Mouse (Mus musculus) bone marrow macrophage, adult 2 months (primary cell): Measurements from ENCODE around the gene Dpp6. TPM values are rescaled to one million over a fixed set of nuclear protein-coding genes. Genes with fewer than 3 reads are reported as not detected.

Experiments used
- H3K27ac ChIP-seq: 2 replicates; pipeline ENCODE4 v1.5.1; 2012; ENCODE audit warnings: low read depth, low read length; ENCODE audit not compliant: insufficient read depth
- H3K4me1 ChIP-seq: 2 replicates; pipeline ENCODE4 v1.6.1; 2012; ENCODE audit warnings: low read length; ENCODE audit not compliant: control insufficient read depth, insufficient read depth
- H3K4me3 ChIP-seq: 2 replicates; pipeline ENCODE4 v1.5.1; 2012; ENCODE audit warnings: mild to moderate bottlenecking, low read length, moderate library complexity; ENCODE audit not compliant: insufficient read depth
- CTCF ChIP-seq: IDR thresholded peaks from 2 replicates; pipeline ENCODE4 v1.5.1; 2012; ENCODE audit warnings: low read depth, mild to moderate bottlenecking, low read length, moderate library complexity
- POLR2A ChIP-seq: IDR thresholded peaks from 2 replicates; pipeline ENCODE4 v1.6.1; 2012; ENCODE audit warnings: mild to moderate bottlenecking, low read depth, low read length, borderline replicate concordance
- polyA plus RNA-seq: library from polyadenylated mRNA; stranded (reverse); fragments of >200 nt; gene quantifications from 2 replicates; pipeline ENCODE4 v1.2.4, GENCODE M21; 2012; ENCODE audit not compliant: missing spikeins, insufficient read depth, insufficient read length

The Dpp6 gene
- polyA plus RNA-seq, 1 experiment = not detected

DNA sequence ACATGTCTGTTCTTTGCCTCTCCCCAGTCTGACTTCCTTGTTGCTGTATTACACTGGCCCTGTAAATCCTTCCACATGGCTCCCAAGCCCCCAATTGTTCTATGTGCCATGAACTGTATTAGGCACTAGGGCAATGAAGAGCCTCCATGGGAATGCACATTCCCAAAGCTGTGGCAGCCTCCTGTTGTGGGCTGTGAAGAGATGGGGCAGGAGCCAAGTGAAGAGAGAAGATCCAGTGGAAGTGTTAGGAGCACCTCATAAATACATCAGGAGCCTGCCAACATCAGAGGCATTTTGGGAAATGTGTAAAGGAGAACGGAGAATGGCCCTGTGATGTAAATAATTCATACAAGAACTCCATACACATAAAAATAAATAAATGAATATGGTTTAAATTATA is 824.9 kb downstream of the Dpp6 start:
- no peak overlapping the region for H3K27ac ChIP-seq
- TF ChIP-seq POLR2A = no peak
- TF ChIP-seq CTCF = no peak
- no peaks in the 10 kb centered on the region for H3K4me1 ChIP-seq
- no peak overlapping the region for H3K4me3 ChIP-seq

DNA sequence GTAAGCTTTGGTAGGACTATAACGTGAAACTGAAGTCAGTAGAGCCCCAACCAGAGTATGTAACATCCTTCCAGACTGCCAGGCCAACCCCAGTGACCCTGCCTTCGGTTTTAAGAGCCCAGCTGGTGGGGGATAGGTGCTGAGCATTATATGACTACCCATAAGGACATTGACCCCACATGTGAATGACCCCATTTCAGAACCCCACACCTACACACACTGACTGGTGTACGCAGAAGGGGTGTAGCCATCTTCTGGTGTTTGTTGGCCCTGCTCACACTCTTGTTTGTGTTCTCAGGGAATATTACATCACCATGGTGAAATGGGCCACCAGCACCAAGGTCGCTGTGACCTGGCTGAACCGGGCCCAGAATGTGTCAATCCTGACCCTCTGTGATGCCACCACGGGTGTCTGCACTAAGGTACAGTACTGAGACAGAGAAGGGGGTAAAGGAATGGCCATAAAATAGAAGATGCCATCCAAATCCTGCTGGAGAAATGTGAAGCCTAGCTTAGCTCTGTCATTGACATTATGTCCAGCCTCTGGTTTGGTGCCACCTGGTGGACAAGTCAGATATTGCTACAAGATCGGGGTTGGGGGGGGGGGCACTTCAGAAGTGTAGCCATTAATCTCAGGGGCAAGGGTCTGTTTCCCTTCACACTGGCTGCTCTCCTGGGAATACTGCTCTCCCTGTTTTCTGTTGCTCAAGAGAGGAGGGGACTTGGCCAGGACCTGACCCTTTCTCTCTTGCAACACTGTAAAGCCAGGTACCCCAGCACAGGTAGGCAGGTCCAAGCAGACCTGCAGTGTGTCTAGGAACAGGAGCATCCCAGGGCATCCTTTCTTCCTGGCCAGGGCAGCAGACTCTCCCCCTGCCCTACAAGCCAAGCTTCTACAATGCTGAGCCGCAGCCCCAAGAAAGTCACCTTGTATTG is 835.1 kb downstream of the Dpp6 start:
- Histone ChIP-seq H3K4me1 (no peaks in the 10 kb centered on the region), H3K4me3 (no peak overlapping the region), H3K27ac (no peak overlapping the region)
- TF ChIP-seq CTCF (peak; percentile 32; the same call in 1 of the 2 replicates), POLR2A (no peak)

DNA sequence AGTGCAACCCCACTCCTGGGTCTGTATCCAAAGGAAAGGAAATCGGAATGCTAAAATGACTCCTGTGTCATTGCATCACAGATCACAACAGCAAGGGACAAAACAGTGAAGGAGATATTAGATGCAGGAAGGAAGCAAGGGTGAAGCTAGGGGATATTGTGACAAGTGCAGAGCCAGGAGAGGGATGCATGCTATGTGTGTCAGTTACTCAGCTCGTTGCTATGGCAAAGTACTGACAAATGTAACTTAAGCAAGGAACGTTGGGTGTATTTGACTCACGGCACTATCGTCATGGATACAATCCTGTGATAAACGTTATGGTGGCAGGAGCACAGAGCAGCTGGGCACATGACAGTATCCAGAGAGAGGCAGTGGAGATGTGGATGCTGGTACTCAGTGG is 839.1 kb downstream of the Dpp6 start:
- Histone ChIP-seq H3K27ac (no peak overlapping the region), H3K4me1 (no peaks in the 10 kb centered on the region), H3K4me3 (no peak overlapping the region)
- TF ChIP-seq POLR2A = no peak
- TF ChIP-seq CTCF = no peak

DNA sequence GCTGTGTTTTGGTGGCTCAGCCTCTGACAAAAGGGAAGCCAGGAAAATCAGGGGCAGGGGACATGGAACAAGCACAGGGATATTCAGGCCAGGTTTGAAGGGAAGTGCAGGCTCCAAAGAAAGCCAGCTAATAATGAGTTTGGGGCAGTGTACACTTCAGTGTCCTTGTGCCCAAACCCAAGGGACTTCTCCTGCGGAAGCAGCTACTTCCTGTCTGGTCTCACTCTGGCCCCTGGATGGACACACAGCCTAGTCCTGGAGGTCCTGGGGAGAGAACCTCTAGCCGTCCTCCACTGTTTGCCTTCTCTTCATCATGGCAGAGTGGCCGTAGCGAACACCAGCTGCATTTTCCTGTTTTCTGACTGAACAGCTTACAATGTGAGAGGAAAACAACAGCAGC is 840.7 kb downstream of the Dpp6 start:
- no peak for TF ChIP-seq POLR2A
- TF ChIP-seq CTCF = no peak
- H3K4me3 ChIP-seq = no peak overlapping the region
- H3K27ac ChIP-seq = no peak overlapping the region
- no peaks in the 10 kb centered on the region for H3K4me1 ChIP-seq

DNA sequence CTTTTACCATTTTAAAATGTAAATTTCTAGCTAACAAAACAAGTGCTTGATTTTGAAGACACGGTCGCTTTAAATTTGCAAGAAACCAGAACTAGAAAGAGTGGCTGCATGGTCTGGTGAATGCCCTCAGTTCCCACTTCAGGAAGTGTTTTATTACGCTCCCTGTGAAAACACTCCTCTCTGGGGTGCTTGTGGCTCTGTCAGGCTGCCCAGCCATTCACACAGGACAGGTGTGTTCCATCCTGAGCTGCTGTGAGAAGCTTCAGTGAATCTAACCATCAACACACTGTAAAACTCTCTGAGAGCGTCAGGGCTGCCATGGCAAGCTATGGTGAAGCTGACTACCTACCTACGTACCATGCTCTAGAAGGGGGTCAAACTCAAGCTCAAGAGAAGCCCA is 841.2 kb downstream of the Dpp6 start:
- H3K4me1 ChIP-seq = no peaks in the 10 kb centered on the region
- H3K4me3 ChIP-seq = no peak overlapping the region
- no peak for TF ChIP-seq POLR2A
- no peak overlapping the region for H3K27ac ChIP-seq

DNA sequence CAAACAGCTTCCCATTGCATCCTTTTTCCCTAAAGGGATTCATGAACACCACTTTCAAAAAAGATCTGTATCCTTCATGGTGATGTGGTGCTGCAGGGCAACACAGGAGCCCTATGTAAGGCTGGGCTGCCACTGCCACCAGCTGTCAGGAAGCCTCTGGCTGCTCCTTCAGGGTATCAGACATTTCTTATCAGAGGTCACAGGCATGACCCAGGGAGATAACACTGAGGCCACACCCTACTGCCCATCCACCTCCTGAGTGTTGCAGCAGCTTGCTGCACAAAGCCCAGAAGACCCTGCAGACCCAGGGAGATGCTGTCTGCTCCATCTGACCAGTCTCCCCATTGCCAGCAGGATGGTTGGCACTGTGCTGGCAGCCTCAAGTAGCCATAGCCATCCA is 841.6 kb downstream of the Dpp6 start:
- no peak overlapping the region for H3K27ac ChIP-seq
- TF ChIP-seq POLR2A (no peak), CTCF (no peak)

DNA sequence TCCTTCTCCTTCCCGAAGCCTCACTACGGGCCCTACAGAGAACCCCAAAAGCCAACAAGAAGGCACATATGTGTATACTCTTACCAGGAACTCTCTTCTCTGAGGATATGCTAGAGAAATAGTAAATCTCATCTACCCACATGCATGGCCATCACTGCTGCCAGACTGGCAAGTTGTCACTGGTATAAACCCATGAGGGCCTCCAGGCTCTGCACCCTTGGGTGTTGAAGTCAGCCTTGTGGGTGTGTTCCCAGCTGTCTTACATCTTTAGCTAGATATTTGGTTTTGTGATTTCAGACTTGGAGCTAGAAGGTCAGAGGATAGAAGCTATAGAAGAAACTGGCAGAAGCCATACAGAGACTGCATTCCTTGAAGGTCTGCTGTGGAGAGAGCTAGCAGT is 842.0 kb downstream of the Dpp6 start:
- no peak overlapping the region for H3K27ac ChIP-seq
- no peak overlapping the region for H3K4me3 ChIP-seq
- TF ChIP-seq POLR2A = no peak
- TF ChIP-seq CTCF = no peak
- no peaks in the 10 kb centered on the region for H3K4me1 ChIP-seq

More for the DNA sequence above, 841.6 kb downstream of the Dpp6 start:
- H3K4me1 ChIP-seq = no peaks in the 10 kb centered on the region
- H3K4me3 ChIP-seq = no peak overlapping the region

DNA sequence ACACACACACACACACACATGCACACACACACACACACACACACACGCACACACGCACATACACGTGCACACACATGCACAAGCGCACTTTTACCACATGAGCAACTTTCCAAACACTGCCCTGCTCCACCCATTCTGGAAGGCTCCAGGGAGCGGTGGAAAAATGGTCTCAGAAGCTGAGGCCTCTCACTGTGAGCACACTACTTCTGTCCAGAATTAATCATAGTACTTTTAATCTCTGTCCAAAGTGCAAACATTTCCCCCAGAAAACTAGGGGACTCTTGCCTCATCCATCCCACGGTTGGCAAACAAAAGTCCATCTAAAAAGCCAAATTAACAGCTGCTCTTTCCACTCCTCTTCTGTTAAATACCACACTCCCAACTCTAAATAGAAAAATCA is 842.8 kb downstream of the Dpp6 start:
- H3K4me1 ChIP-seq = no peaks in the 10 kb centered on the region
- H3K4me3 ChIP-seq = no peak overlapping the region
- no peak overlapping the region for H3K27ac ChIP-seq
- no peak for TF ChIP-seq CTCF
- no peak for TF ChIP-seq POLR2A

DNA sequence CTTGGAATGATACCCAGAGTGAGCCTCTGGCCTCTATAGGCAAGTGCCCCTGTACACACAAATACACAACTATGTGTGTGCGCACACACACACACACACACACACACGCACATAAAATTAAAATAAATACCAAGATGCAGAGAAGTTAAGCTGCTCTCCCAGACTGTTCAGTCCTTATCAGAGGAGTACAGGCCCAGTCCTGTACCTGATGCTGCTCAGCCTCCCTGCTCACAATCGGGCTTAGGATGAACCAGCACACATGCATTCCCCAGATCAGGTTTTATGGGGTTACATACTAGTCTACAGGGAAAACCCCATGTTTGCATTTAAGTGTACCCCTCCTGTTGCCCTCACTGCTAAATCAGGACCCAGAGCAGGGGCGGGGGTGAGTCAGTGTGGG is 847.1 kb downstream of the Dpp6 start:
- TF ChIP-seq CTCF = no peak
- TF ChIP-seq POLR2A = no peak
- Histone ChIP-seq H3K4me3 (no peak overlapping the region), H3K27ac (no peak overlapping the region)

DNA sequence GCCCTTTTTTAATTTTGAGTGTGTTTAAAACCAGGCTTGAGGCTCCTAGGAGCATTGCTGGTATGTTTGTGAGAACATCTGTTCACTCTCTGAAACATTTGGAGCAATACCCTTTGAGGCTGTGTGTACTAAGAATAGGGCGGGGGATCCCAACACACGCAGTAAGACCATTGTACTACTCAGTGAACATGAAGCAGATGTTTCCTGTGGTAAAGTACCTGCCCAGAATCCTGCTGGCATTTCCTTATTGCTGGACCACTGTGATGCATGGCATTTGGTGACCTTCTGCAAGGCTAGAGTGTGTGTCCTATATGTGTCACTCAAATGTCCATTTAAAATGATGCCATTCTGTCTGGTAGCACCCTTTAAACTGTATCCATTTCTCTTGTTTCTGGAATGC is 854.5 kb downstream of the Dpp6 start:
- H3K4me1 ChIP-seq = no peaks in the 10 kb centered on the region
- H3K27ac ChIP-seq = no peak overlapping the region
- H3K4me3 ChIP-seq = no peak overlapping the region
- TF ChIP-seq POLR2A = no peak
- TF ChIP-seq CTCF = no peak

More for the DNA sequence above, 847.1 kb downstream of the Dpp6 start:
- H3K4me1 ChIP-seq = no peaks in the 10 kb centered on the region

DNA sequence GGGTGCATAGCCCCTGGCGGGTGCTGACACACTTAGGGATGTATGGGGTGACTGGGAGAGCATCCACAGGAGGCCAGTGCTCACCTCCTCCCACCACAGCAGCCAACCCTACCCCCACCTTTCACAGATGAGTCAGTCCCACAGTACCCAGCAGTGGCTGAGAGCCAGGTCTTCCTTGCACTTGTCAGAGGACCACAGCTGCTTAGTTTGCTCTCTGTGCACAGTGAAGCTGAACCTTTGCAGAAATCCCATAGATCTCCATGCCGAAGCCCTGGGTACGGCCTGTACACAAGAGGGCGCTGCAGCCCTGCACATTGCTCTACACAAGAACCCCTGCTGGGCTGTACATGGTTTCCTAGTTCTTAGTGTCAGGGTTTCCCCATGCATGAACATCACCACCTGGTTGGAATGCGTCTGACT is 860.3 kb downstream of the Dpp6 start:
- no peak overlapping the region for H3K27ac ChIP-seq
- no peak overlapping the region for H3K4me3 ChIP-seq
- TF ChIP-seq CTCF (no peak), POLR2A (no peak)
- H3K4me1 ChIP-seq = no peaks in the 10 kb centered on the region
